Mouse (Mus musculus): ENCODE data around the gene Gm15217.

Gene Gm15217

GRCm38 (mm10) chr14:46391621-46392170, 12.5 kb downstream of the Gm15217 start:
- peak; percentile 92 for DNase-seq (ENCODE audit: low read depth, low spot score)

- DNase-seq (ENCODE audit: low read depth, low spot score), result peak; percentile 65
Observed at GRCm38 (mm10) chr14:46398091-46398695, 19.0 kb downstream of the Gm15217 start.

GRCm38 (mm10) chr14:46399925-46400324, 20.7 kb downstream of the Gm15217 start:
- peak; percentile 77 for DNase-seq (ENCODE audit: low read depth, low spot score)

GRCm38 (mm10) chr14:46408319-46408718, 29.1 kb downstream of the Gm15217 start:
- DNase-seq (ENCODE audit: low read depth, low spot score), result no peak

GRCm38 (mm10) chr14:46409016-46409415, 29.8 kb downstream of the Gm15217 start:
- DNase-seq (ENCODE audit: low read depth, low spot score), result no peak

GRCm38 (mm10) chr14:46410557-46411120, 31.4 kb downstream of the Gm15217 start:
- DNase-seq (ENCODE audit: low read depth, low spot score), result peak; percentile 91

GRCm38 (mm10) chr14:46412497-46413000, 33.3 kb downstream of the Gm15217 start:
- peak; percentile 78 for DNase-seq (ENCODE audit: low read depth, low spot score)

GRCm38 (mm10) chr14:46418371-46419097, 39.3 kb downstream of the Gm15217 start:
- DNase-seq (ENCODE audit: low read depth, low spot score), result peak; percentile 73

- DNase-seq (ENCODE audit: low read depth, low spot score), result peak; percentile 60
Observed at GRCm38 (mm10) chr14:46419269-46419668, 40.1 kb downstream of the Gm15217 start.

- DNase-seq (ENCODE audit: low read depth, low spot score), result no peak
Observed at GRCm38 (mm10) chr14:46421823-46422222, 42.6 kb downstream of the Gm15217 start.

- DNase-seq (ENCODE audit: low read depth, low spot score), result peak; percentile 32
Observed at GRCm38 (mm10) chr14:46427251-46427650, 48.0 kb downstream of the Gm15217 start.

- DNase-seq (ENCODE audit: low read depth, low spot score), result no peak
Observed at GRCm38 (mm10) chr14:46430231-46430630, 51.0 kb downstream of the Gm15217 start.
